Mouse (Mus musculus): Measurements from ENCODE around the gene Tnf. TPM values are rescaled to one million over a fixed set of nuclear protein-coding genes. Genes with fewer than 3 reads are reported as not detected.
A peak's percentile ranks its signal among the peaks of the same experiment; 100 is the strongest.

Gene Tnf
- polyA plus RNA-seq, 1 experiment, result 0.15 TPM

GRCm38 (mm10) chr17:35232659-35233058 is 30.9 kb upstream of the Tnf start:
- TF ChIP-seq CTCF (IDR thresholded peaks at IDR 0.05; ENCODE audit: borderline replicate concordance, extremely low read depth, insufficient read depth, insufficient read length) (no peak), POLR2A (IDR thresholded peaks at IDR 0.05; ENCODE audit: borderline replicate concordance, extremely low read depth, insufficient read depth, insufficient read length, poor library complexity, severe bottlenecking) (no peak)
- no peak for DNase-seq (ENCODE audit: low read depth)

DNA sequence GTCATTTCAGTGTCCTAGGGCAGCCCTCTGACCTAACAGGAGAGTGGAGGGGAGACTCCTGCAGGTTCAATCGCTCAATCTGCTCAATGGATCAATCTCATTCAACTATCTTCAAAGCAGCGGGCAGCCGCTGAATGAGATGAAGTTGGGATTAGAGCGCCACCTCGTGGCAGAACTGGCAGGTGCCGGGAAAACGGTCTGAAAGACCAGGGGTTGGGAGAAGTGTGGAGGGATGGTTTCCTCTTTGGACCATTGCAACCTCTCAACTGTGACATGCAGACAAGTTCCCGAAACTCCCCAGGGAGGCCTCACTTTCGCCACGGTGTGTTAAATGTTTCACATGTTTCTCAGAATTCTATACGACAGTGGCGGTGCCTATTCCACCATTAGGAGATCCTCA is 30.2 kb upstream of the Tnf start:
- peak; percentile 96 for TF ChIP-seq CTCF (IDR thresholded peaks at IDR 0.05; ENCODE audit: borderline replicate concordance, extremely low read depth, insufficient read depth, insufficient read length)
- no peak for TF ChIP-seq POLR2A (IDR thresholded peaks at IDR 0.05; ENCODE audit: borderline replicate concordance, extremely low read depth, insufficient read depth, insufficient read length, poor library complexity, severe bottlenecking)

GRCm38 (mm10) chr17:35231022-35231421 is 29.2 kb upstream of the Tnf start:
- DNase-seq (ENCODE audit: low read depth), result no peak
- no peak for TF ChIP-seq POLR2A (IDR thresholded peaks at IDR 0.05; ENCODE audit: borderline replicate concordance, extremely low read depth, insufficient read depth, insufficient read length, poor library complexity, severe bottlenecking)
- no peak for TF ChIP-seq CTCF (IDR thresholded peaks at IDR 0.05; ENCODE audit: borderline replicate concordance, extremely low read depth, insufficient read depth, insufficient read length)

More for the DNA sequence above, 30.2 kb upstream of the Tnf start:
- peak; percentile 83 for DNase-seq (ENCODE audit: low read depth)

DNA sequence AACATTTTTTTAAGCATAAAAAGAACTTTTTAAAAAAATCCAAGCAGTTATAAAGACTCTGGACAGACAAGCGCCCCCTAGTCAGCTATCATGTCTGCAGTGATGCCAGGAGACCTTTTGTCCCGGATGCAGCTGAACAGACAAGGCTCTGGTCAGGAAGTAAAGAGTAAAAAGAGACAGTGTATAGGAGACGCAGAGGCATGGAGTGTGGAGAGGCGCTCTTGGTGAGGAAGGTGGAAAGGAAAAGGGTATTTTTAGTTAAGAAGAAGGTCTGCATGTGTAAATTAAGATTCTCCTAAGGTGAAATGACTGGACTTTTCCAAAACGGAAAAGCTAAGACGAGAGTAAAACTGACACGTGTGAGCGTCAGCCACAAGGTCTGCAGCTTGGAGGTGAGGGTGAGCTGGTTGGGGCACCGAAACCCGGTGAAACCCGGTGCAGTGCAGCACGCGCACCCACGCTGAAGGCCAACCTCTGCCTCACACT is 24.8 kb upstream of the Tnf start:
- TF ChIP-seq POLR2A (IDR thresholded peaks at IDR 0.05; ENCODE audit: borderline replicate concordance, extremely low read depth, insufficient read depth, insufficient read length, poor library complexity, severe bottlenecking) (no peak), CTCF (IDR thresholded peaks at IDR 0.05; ENCODE audit: borderline replicate concordance, extremely low read depth, insufficient read depth, insufficient read length) (no peak)
- no peak for DNase-seq (ENCODE audit: low read depth)

DNA sequence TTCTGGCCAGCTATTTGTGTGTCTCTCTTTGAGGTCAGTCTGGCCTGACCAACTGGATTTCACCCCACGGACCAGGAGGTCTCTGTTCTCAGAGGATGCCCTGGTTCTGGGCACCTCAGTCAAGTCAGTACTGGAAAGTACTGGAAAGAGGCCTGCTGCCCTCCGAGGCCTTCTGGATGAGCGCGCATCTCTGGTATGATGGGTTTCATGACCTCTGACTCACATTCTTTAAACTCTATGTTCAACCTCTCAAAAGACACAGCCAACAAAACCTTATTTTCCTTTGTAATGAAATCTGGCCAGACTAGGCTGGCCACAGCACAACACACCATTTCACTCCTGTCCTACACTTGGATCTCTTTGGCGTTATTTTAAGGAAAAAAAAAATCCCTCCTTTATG is 23.6 kb upstream of the Tnf start:
- TF ChIP-seq CTCF (IDR thresholded peaks at IDR 0.05; ENCODE audit: borderline replicate concordance, extremely low read depth, insufficient read depth, insufficient read length), result no peak
- no peak for TF ChIP-seq POLR2A (IDR thresholded peaks at IDR 0.05; ENCODE audit: borderline replicate concordance, extremely low read depth, insufficient read depth, insufficient read length, poor library complexity, severe bottlenecking)
- DNase-seq (ENCODE audit: low read depth), result no peak

DNA sequence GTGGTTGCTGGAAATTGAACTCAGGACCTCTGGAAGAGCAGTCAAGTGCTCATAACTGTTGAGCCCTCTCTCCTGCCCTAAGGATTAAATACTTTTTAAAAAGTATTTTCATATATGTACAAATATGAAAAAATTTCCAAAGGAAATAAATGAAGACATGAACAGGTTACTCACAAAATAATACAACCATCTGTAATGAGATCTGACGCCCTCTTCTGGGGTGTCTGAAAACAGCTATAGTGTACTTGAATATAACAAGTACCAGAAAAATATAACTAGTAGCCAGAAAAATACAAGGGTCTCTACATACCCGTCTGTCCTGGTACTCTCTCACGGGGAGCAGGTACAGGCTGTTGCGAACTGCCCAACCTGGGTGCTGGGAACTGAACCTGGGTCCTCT is 22.8 kb upstream of the Tnf start:
- DNase-seq (ENCODE audit: low read depth), result no peak
- TF ChIP-seq CTCF (IDR thresholded peaks at IDR 0.05; ENCODE audit: borderline replicate concordance, extremely low read depth, insufficient read depth, insufficient read length), result no peak
- TF ChIP-seq POLR2A (IDR thresholded peaks at IDR 0.05; ENCODE audit: borderline replicate concordance, extremely low read depth, insufficient read depth, insufficient read length, poor library complexity, severe bottlenecking), result no peak

- TF ChIP-seq POLR2A (IDR thresholded peaks at IDR 0.05; ENCODE audit: borderline replicate concordance, extremely low read depth, insufficient read depth, insufficient read length, poor library complexity, severe bottlenecking) (no peak), CTCF (IDR thresholded peaks at IDR 0.05; ENCODE audit: borderline replicate concordance, extremely low read depth, insufficient read depth, insufficient read length) (no peak)
- no peak for DNase-seq (ENCODE audit: low read depth)
Measured at GRCm38 (mm10) chr17:35222299-35222698, 20.5 kb upstream of the Tnf start.

DNA sequence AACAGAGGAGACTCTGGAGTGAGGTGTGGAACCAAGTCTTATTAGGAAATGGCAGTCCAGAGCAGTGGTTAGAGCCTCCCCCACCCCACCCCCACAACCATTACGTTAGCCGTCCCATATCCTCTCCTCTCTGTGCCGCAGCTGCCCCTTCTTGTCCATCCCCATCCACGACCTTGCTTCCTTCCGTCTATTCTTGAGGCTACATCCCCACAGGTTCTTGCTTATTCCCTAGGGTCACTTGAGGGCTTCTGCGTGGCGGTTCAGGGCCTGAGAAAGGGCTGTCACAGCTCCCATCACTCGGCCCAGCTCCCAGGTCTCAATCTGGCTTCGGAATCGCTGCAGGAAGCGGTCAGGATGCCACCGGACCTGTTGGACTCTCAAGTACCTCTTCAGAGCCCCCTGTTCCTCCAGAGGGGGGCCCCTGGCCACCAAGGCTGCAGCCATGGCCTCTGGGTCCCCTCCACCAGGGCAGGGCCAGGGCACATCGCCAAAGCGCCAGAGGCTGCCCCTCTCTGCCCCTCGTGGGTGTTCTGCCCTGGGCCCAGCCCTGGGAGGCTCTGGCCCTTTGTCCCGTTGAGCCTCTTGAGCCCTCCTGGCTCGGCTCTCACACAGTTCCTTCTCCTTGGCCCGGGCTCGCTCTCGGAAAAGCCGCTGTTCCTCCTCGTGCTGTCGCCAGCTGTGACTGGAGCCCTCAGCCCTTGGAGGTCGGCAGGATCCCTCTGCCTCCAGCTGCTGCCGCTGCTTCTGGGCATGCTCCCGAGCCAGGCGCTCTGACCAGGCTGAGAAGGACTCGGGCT is 18.5 kb upstream of the Tnf start, which contains the start of gene Gm16181:
Gm16181 (plus strand) TSS at position 679 of the 797 bp plus-strand sequence.
- TF ChIP-seq CTCF (IDR thresholded peaks at IDR 0.05; ENCODE audit: borderline replicate concordance, extremely low read depth, insufficient read depth, insufficient read length) (no peak), POLR2A (IDR thresholded peaks at IDR 0.05; ENCODE audit: borderline replicate concordance, extremely low read depth, insufficient read depth, insufficient read length, poor library complexity, severe bottlenecking) (no peak)
- no peak for DNase-seq (ENCODE audit: low read depth)

GRCm38 (mm10) chr17:35219601-35220041 is 17.8 kb upstream of the Tnf start:
- TF ChIP-seq CTCF (IDR thresholded peaks at IDR 0.05; ENCODE audit: borderline replicate concordance, extremely low read depth, insufficient read depth, insufficient read length), result no peak
- no peak for TF ChIP-seq POLR2A (IDR thresholded peaks at IDR 0.05; ENCODE audit: borderline replicate concordance, extremely low read depth, insufficient read depth, insufficient read length, poor library complexity, severe bottlenecking)
- DNase-seq (ENCODE audit: low read depth), result no peak

DNA sequence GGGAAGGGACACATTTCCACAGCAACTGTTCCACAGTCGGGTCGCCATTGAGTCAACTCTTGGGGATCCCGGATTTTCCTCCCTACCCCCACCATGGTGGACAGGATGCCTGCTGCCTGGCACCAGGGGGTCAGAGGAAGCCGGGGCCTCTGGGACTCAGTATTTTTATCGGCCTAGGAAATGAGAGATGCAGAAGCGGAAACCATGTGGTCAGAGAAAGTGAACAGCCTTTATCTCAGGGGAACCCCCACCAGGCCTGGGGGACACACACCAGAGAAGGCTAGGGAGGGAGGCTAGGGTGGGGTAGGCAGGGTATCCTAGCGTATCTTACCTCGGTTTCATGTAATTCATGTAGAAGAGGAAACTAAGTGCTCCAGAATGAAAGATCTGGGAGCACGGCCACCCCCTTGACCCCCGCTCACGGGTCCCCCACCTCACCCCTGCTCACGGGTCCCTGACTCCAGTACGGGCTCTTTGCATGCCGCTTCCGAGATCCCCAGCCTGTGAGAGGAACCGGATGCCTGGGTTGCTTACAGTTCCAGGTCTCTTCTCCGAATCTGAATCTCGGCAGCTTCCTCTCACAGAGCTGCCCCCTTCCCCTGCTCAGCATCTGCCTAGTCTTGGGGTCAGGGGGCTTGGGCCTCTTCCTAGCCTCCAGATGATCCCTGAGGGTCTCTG is 16.8 kb upstream of the Tnf start:
- TF ChIP-seq POLR2A (IDR thresholded peaks at IDR 0.05; ENCODE audit: borderline replicate concordance, extremely low read depth, insufficient read depth, insufficient read length, poor library complexity, severe bottlenecking), result no peak
- DNase-seq (ENCODE audit: low read depth), result no peak

- TF ChIP-seq POLR2A (IDR thresholded peaks at IDR 0.05; ENCODE audit: borderline replicate concordance, extremely low read depth, insufficient read depth, insufficient read length, poor library complexity, severe bottlenecking), result no peak
- no peak for TF ChIP-seq CTCF (IDR thresholded peaks at IDR 0.05; ENCODE audit: borderline replicate concordance, extremely low read depth, insufficient read depth, insufficient read length)
- no peak for DNase-seq (ENCODE audit: low read depth)
Measured at GRCm38 (mm10) chr17:35213071-35213470, 11.3 kb upstream of the Tnf start.

Measured in brain, embryonic 14.5 days (tissue).